Mouse (Mus musculus) ovary, postnatal 14 days (tissue): ENCODE results near the gene Slc9a3r2.
"Not testable (repeated sequence)": the region's sequence is repeated elsewhere in the genome, so short reads cannot be mapped to it uniquely, and the experiment has no call there.

ENCODE experiments used
- DNase-seq: peaks from one replicate; pipeline ENCODE4 v3.0.0; 2022; ENCODE audit warnings: low spot score

The Slc9a3r2 gene

DNA sequence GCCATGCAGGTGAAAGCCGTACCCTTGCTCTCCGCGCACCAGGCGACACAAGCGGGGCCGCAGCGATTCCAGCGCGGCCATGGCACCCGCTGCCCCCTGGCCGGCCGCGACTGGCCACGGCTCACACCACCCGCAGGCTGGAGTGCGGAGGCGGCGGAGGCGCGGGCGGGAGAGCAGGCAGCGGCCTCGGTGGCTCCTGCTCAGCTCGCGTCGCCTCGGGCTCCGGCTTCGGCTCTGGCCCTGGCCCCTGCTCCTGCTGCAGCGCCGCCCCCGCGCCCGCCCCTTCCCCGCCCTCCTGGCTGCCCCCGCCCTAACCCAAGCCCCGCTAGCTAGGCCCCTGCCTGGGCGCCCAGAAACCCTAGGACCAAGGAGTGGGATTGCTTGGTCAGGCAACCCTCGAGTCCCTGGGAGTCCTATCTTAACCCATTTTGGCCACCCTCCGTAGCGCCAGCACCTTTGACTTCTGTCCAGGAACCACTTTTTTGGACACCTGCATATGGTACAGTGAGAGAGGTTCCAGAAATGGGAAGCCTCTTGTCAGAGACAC is at the start of gene Slc9a3r2:
Gene Slc9a3r2, minus strand, starts transcription at position 258 of the 547 bp plus-strand sequence.
- no peak for DNase-seq

- no peak for DNase-seq
Measured at GRCm38 (mm10) chr17:24699473-24699872, 49.3 kb upstream of the Slc9a3r2 start.

GRCm38 (mm10) chr17:24698715-24699114 is 48.6 kb upstream of the Slc9a3r2 start:
- DNase-seq: no peak

DNA sequence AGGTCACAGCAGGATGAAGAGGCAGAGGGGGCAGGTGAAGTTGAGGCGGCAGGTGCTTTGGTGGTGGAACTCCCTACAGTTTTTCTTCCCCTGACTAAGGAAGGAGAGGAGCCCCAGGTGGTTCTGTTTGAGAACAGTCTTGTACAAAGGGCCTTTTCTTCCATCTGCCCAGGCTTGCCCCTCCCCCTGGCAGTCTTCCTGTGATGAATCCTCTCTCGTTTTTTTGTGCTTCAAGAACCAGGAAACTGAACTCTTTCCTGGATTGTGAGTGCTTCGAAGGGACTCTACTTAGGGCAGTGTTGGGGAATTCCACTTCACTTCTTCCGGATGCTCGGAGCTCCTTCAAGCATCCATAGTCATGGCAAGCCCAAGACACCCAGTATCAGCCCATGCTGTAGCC is 47.9 kb upstream of the Slc9a3r2 start:
- DNase-seq: no peak

DNA sequence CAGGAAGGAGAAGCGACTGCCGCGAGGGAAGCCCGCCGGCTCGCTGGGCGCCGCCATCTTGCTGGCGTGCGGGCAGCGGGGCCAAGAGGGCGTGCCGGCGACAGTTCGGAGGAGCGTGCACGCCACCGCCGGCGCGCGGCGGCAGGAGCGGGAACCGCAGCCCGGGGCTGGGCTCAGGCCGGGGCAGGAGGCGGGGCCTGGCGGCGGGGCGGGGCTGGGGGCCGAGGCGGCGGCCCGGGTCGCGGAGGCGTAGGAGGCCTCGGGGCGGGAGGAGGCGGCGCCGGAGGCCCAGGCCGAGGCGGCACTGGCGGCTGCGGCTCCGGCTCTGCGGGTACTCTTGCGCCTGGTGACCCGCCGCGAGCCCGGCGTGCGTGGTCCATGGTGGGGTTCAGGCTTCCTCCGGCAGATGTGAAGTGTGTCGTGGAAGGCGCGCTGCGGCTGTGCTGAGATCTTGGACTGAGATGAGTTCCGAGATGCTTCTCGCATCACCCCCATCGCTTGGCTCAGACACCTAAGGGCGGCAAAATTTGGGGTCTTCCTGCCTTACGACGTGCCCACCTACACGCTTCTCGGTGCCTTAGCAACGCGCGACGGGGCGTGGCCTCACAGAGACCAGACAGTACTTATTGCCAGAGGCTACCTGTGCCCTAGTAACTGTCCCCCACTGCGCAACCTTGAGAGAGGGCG is 46.0 kb upstream of the Slc9a3r2 start, which contains the start of the genes Gfer and Noxo1:
Gene Gfer, minus strand, starts transcription at position 146 of the 687 bp plus-strand sequence.
Gene Noxo1, plus strand, starts transcription at position 224 of the 687 bp plus-strand sequence.
- DNase-seq: peak; percentile 81

DNA sequence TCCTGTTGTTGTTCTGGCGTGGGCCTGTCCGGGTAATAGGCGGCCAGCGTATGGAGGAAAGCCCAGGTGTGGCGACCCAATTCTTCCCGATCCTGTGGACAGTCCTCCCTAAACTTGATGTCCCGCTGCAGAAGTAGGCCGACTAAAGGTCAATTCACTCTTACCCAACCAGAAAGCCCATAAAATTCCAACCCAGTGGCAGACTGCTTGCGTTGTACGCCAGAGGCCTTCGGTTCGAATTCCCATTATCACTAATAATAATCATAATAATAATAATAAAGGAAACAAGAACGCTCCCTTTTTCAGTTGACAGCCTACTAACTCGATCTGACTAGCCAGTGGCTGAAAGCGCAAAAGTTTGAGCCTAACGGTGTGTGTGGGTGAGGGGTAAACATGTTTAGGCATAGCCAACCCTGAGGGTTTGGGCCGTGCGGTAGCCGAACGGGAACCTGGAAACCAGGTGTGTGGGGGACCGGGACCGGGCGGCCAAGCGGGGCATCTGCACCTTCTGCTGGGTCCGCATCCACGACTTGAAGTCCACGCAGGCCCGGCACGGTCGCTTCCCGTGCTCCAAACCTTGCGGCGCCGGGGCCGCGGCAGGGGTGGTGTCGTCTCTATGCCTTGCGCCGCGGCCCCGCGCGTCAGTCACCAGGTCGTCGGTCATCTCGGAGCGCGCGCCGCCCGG is 45.3 kb upstream of the Slc9a3r2 start:
- no peak for DNase-seq

- no peak for DNase-seq
Measured at GRCm38 (mm10) chr17:24692385-24692784, 42.3 kb upstream of the Slc9a3r2 start.

- no peak for DNase-seq
Measured at GRCm38 (mm10) chr17:24689251-24690081, 39.3 kb upstream of the Slc9a3r2 start, which contains the start of gene Syngr3. Syngr3 (minus strand) TSS chr17:24689955.

- no peak for DNase-seq
Measured at GRCm38 (mm10) chr17:24687599-24687998, 37.5 kb upstream of the Slc9a3r2 start.

GRCm38 (mm10) chr17:24687146-24687595 is 37.0 kb upstream of the Slc9a3r2 start:
- no peak for DNase-seq

DNA sequence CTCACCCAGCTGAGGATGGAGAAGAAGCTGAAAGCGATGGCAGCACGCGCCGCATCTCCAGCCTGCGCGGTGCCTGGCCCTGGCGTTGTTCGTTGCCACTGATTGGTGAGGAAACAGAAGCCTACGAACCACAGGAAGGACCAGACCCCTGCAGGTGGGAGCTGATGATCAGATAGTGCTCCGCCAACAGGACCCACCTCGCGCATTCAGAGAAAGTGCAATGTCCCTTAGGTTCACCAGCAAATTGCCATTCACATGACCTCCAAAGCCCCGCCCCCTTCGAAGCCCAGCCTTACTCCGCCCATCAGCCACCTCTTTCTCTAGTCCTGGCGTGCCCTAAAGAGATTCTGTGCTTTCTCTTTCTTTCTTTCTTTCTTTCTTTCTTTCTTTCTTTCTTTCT is 36.4 kb upstream of the Slc9a3r2 start:
- no peak for DNase-seq

- DNase-seq: no peak
Measured at GRCm38 (mm10) chr17:24677500-24678080, 27.5 kb upstream of the Slc9a3r2 start.

DNA sequence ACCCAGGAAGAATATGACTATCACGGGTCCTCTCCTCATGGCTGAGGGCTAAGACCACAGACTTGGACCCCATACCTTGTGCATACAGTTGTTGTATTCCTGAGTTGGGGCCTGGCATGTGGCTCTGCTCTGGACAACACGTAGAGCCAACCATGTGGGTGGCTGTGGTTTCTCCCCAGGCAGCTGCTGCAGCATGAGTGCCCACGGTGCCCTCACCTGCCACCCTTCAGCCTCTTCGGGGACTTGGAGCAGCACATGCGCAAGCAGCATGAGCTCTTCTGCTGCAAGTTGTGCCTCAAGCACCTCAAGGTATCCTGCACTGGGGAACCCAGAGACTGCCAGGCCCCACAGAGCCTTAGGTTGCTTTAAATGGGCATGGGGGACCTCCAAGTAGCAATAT is 26.8 kb upstream of the Slc9a3r2 start:
- DNase-seq: no peak

DNA sequence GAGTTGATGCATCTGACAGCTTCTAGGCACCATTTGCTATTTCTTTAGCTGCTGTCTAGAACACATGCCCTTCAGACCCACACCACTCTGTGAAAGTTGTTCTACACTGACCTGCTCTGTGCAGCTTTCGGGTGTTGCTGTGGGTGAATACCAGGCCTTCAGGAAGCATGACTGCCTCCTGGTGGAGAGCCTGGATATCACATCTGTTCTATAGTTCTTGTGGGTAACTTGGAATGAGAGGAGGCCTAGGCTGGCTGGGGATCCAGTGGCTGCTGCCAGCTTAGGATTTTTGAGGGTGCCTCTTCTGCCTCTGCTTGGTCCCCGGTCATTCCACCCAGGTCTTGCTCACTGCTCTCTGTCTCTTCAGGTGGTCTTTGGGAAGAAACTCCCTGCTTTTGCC is 26.1 kb upstream of the Slc9a3r2 start:
- DNase-seq: no peak

- DNase-seq: no peak
Measured at GRCm38 (mm10) chr17:24674277-24674676, 24.1 kb upstream of the Slc9a3r2 start.

DNA sequence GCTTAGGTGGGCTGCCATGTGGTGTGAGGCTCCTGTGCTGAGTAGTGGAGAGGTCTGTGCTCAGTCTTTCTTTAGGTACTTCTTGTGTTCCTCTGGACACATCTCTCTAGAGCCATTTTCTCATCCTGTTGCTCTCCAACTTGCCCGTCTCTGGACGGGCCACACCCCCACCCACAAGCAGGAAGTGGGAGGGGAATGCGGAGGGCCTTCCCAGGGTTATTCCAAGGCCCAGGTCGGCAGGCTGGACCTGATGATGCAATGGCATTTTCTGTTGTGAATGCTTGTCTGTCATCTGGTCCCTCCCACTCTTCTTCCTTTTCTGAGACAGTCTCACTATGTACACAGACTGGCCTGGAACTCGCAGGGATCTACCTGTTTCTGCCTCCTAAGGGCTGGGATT is 22.0 kb upstream of the Slc9a3r2 start:
- DNase-seq: no peak

DNA sequence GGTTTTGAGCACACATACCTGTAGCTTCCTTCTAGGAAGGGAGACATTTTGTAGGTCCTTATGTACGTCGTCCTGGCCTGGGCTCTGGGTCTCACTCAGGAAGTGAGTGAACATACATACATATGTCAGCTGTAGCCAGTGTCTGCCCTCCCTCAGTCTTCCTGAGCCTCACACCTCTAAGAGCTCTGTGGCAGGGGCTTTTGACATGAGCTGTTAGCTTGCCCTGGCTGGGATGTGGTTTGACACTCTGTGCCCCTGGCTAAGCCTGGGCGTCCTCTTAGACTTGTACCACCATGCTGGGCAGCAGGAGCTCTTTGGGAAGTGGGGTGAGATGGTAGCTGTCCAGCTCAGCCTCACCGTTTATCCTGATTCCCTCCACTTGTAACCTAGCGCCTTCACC is 21.2 kb upstream of the Slc9a3r2 start:
- DNase-seq: no peak

DNA sequence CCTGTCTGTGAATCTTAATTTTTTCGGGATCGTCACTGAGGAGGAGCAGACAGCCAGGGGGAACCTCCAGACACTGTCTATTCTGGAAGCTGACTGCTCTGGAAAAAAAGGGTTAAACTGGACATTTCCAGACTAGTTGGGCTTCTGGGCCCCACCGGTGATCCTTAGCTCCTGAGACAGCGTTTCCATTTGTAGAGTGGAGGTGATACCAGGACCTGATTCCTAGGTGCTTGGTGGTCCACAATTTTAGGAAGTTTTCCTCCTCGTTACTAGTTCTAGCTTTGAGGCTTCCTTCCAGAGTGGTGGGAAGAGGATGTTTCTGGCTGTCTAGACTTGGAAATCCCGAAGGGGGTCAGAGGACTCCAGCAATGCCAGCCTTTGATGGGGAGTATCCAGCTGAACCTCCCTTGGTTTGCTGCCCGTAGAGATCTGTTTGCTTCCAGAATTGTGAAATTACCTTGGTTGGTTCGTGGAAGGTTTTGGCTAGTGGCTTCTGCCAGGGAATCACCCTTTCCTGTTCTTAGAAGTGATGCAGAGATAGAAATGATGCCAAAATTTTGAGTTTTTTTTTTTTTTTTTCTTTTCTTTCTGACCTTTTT is 20.2 kb upstream of the Slc9a3r2 start:
- no peak for DNase-seq

- DNase-seq: peak; percentile 96
Measured at GRCm38 (mm10) chr17:24669545-24670245, 19.6 kb upstream of the Slc9a3r2 start, which contains the start of gene Zfp598. Zfp598 (plus strand) TSS chr17:24669687.

GRCm38 (mm10) chr17:24669214-24669544 is 19.1 kb upstream of the Slc9a3r2 start:
- DNase-seq: not testable (repeated sequence)

- no peak for DNase-seq
Measured at GRCm38 (mm10) chr17:24667416-24667815, 17.3 kb upstream of the Slc9a3r2 start.
